Mouse (Mus musculus) thymus, postnatal 25 days (tissue): ENCODE data around the gene Spata9.
A peak's percentile ranks its signal among the peaks of the same experiment; 100 is the strongest.
"Not testable (repeated sequence)": the region's sequence is repeated elsewhere in the genome, so short reads cannot be mapped to it uniquely, and the experiment has no call there.

Experiments used
- DNase-seq: peaks from one replicate; pipeline ENCODE4 v3.0.0; 2022

Gene Spata9

DNA sequence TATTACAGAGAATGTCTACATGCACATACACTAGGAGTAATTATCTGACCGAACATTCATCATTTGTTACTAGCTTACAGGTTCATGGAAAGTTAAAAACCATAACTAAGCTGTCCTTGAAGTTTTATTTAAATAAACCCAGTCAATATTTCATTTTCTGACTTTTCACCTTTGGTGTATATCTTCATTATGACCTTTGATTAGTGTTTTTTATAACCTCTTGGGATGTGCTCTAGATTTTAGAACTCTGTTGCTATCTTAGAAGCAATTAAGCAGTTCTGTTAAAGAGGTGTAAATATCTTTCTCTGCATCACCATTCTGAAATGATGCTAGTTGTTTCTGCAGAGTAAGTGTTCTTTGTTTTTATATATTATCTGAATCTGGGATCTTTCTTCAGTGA is at the start of gene Spata9:
Spata9 (plus strand) TSS at position 301 of the 400 bp plus-strand sequence.
- no peak for DNase-seq

- DNase-seq, result no peak
Measured at GRCm38 (mm10) chr13:75927951-75928350, 39.0 kb upstream of the Spata9 start.

DNA sequence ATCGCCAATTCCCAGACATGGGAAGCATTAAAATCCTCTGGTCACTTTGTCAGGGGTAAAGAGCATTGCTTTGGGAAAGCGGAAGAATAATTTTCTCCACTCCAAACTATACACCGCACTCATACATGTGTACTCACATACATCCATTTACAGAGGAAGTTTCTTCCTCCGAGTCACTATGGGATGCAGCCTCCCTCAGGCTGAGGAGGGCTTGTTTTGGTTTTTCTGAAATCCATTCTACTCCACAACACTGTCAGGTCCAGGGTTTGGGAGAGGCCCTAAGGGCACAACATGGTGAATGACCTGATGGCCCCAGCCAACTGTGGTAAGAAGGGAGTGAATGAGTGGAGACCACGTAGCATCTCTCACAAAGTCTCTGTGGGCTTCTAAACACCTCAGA is 37.9 kb upstream of the Spata9 start:
- not testable (repeated sequence) for DNase-seq

DNA sequence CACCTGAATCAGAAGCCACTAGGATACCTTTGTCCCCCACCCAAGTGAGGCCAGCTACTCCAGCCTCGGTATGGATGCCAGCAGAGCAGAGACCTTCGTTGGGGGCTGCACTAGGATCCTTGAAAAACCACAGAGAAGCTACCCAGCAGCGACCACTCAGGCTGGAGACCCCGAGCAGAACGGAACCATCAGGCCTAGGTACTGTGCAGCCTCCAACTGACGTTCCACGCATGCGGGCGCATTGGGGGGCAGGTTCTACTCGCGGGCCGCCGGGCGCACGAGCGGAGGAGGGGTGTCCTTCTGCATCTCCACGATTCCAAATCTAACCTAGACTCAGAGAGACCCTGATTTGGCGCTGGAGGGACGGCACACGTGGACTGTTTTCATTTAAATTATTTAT is 36.9 kb upstream of the Spata9 start:
- DNase-seq, result no peak

GRCm38 (mm10) chr13:75930660-75931059 is 36.3 kb upstream of the Spata9 start:
- DNase-seq, result no peak

DNA sequence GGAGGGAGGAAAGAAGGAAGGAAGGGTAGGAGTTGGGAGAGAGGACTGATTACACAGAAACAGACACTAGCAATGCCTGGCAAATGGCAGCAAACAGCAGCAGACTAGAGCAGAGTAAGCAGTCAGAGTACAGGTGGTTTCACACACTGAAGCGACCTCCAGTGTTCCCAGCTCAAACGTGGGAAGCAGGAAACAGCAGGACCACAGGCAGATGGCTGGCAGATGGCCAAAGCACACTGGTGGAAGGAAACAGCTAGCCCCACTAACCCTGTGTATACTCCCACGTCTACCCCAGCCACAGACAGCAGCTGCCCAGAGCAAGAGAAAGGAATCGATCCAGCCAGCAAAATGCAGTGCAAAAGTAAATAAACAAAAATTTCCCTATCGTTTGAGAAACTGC is 35.9 kb upstream of the Spata9 start:
- no peak for DNase-seq

GRCm38 (mm10) chr13:75933287-75933686 is 33.7 kb upstream of the Spata9 start:
- DNase-seq, result no peak

DNA sequence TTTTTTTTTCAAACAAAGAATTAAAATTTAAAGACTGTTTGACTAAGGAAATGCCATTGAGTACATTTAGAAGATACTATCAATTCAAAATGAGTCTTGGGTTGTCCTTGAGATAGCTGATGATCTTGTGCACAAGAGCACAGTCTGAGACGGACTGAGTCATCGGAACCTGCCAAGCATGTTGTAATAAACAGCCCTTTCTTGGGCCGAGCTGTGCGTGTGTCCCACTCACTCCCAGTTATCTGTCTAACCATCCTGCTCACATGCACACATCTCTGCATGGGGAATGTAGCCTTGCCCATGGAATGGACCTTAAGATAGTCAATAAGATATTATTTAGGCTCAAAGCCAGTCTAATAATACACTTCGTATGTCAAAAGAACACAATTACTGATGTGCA is 28.1 kb upstream of the Spata9 start:
- DNase-seq, result no peak

DNA sequence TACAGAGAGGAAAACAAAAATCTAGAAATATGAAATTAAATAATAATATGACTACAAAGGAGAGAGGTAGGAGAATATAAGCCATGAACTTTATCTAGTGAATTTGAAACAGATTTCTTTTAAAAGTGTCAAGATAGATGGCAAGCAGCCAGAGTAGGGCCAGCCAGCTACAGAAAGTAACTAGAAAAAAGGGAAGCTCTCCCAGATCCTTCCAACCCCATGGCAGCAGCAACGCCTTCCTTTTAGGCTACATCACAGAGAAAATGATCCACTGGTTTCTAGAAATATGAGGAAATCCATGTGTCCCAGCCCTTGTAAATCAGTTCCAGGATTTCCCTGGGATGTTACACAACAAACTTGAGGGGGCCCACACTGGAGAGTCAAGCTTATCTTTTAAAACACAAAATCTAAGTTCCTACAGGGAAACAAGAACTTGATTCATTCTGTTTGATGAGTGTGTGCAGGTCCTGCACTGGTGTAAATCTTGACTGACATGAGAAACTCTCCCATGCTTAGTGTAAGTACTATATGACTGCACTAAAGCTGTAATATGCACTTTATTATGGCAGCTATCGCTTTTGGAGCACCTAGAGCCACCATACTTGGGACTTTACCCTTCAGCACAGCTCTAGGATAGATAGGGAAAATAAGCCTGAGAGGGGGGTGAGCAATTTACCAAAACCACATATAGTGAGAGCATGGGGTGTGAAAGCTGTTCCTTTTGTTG is 26.0 kb upstream of the Spata9 start:
- DNase-seq, result no peak

DNA sequence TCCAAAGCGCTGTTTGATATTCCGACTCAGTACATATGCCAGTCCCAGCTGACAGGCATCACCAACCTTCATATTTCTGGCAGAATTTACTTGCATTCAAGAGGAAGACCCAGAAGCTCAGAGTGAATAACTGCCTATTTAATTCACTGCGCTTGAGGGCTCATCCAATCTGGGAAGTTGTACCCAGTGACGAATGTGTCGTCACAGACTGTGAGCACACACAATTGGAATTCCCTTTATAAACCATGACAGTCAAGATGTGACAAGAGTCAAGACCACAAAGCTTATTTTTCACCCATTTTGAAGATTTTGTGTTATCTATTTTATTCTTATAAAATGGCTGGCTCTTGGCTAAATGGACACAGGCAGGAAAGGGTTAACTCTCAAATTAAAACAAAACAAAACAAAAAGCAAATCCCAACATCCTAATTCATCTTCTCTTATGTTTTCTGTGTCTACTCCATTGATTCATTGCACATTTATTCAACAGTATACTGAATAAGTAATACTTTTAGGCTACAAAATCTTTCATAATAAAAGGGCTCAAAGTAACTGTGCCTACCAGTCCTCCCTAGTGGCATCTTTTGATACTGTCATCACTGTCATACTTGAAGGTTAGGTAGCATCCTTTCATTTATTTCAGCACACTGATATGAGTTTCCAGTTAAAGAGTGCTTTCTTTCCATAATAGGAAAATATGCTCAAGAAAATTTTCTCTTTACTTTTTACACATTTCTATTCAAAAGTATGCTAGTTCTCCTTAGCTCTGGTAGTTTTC is 25.2 kb upstream of the Spata9 start:
- no peak for DNase-seq

GRCm38 (mm10) chr13:75942731-75943130 is 24.2 kb upstream of the Spata9 start:
- no peak for DNase-seq

DNA sequence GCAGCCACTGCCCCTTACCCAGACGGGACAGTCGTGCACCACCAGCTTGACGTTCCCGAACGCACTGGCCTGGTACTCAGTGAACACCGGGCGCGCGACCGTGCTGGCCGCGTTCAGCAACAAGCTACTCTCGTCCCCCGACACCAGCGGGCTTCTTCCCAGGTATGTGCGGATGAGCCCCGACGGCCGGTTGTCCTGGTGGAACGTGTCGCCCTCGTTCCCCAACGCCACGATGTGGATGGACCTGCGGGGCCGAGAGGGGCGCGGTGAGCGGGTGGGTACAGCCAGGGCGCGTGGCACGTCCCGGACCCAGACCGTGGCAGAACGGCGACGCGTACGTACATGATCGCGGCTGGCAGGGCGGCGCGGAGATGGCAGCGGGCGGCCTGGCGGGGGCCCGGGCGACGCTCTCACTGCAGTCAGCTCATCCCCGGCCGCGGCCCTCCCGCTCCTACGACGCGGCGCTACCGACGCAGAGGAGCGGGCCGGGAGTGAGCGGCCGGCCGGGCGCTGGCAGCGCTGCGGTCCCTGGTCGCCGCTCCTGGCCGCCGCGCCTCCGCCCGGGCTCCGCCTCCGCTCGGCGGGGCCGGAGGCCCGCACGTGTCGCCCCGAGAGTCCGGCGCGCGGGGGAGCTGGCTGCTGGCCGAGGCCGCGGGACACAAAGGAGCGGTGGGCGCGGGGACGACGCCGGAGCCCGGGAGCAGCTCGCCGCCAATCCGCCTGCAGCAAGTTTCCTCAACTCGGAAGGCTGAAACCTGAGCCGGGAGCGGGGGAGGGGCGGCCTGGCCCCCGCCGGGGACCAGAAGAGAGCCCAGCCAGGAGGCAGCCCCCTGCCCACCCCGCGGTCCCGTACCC is 23.5 kb upstream of the Spata9 start, which contains the start of gene Rhobtb3:
Rhobtb3 (minus strand) TSS at position 737 of the 855 bp plus-strand sequence.
- peak; percentile 37 for DNase-seq

DNA sequence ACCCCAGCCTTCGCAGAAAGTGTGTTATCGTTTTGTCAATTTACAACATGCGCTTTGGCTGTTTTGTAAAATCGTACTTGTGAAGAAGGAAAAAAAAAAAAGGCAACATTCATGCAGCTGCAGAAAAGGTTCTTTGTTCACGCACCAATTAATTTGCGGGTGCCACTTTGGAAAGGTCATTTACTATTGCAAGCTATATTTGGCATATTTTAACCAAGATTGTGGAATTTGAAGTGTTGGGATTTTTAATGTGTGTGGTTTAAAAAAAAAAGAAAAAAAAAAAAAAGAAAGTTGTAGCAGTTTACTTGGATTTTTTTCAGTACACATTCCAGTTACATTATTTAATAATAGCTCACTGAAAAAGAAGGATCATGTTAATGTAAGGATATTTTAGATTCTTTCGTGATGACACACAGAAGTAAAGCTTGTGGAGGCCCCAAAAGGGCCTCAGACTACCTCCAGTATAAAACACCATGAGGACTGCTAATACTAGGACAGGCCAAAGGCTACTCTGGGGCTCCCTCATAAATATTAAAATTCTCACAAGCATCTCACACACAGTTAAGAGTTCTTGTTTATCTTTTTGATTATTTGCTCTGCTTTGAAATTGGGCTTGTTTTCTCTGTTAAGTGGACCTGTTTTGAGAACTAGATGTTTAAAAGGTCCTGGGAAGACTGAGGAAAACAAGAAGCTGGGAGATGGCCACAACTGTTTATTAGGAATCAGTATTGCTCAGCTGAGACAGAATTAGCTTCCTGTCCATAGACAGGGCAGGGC is 22.7 kb upstream of the Spata9 start:
- no peak for DNase-seq

DNA sequence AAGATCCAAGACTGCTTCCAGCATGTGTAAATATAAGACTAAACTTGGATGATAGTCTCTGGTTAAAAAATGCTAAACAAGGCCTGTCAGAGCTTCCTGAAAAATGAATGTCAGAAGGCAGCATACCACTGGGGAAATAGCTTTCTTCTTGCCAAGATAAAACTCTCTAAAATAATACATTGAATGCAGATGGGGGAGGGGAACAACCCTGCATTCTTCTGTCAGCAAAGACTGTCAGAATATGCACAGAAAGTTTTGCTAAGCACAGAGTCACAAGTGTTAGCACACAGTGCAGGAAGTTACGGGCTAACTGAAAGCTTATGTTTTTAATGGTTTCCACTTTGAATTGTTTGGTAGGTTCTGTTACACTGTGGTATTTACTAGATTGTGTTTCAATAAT is 16.7 kb upstream of the Spata9 start:
- no peak for DNase-seq

DNA sequence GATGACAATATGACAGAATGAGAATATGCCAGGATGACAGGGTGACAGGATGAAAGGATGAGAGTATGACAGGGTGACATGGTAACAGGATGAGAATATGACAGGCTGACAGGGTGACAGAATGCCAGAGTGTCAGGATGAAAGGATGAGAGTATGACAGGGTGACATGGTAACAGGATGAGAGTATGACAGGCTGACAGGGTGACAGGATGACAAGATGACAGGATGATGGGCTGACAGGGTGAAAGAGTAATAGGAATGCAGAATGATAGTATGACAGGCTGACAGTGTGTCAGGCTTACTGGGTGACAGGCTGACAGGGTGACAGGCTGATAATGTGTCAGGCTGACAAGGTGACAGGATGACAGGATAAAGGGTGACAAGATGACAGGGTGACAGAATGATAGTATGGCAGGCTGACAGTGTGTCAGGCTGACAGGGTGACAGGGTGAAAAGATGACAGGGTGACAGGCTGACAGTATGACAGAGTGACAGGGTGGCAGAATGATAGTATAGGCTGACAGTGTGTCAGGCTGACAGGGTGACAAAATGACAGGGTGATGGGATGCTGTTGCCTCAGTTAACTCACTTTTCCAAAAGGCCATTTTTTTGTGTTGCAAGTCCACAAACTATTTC is 11.5 kb upstream of the Spata9 start:
- DNase-seq, result no peak

DNA sequence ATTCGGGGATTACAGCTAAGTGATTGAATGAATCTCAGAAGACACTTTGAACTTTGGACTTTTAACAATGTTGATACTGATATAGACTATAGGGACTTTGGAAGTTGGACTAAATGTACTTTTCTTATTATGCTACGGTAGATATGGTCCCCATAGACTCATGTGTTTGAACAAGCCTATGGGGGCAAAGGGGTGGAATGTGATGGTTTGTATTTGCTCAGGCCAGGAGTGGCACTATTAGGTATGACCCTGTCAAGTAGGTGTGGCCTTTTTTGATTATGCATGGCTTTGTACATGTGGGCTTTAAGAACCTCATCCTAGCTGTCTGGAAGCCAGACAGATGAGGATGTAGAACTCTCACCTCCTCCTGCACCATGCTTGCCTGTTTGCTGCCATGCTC is 7.5 kb downstream of the Spata9 start:
- DNase-seq, result no peak

DNA sequence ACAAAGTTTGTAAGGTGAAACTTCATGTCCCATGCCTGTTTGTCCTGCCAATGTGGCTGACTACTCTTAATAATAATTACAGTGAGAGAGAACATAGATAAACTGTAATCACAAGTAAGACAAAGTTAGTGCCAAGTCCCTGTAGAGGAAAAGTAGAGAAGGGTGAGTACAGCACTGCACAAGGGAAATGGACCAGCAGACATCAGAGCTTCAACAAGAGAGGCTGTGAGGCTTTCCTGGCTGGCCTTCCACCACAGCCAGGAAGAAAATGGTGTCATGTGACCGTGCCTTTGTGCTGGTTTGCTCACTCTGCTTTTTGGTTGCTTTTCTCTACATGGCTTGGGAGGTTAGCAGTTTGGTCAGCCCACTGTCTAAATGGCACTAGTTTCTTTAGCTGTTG is 8.7 kb downstream of the Spata9 start:
- DNase-seq, result no peak

- no peak for DNase-seq
Measured at GRCm38 (mm10) chr13:75976218-75976617, 9.3 kb downstream of the Spata9 start.

GRCm38 (mm10) chr13:75976649-75977048 is 9.7 kb downstream of the Spata9 start:
- DNase-seq, result no peak

DNA sequence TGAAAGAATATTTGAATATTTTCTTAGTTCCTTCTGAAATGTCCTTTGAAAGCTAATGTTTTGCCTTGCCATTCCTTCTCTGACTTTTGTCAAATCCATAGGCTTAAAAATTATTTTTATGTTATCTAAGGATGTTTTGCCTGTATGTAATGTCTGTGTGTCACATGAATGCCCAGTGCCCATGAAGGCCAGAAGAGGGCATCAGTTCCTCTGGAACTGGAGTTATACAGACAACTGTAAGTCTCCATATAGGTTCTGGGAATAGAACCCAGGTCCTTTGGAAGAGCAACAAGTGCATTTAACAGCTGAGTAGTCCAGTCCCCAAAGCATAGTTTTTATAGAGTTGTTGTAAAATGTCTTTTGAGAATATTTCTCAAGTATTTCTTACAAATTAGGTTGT is 15.0 kb downstream of the Spata9 start:
- DNase-seq, result peak; percentile 22

DNA sequence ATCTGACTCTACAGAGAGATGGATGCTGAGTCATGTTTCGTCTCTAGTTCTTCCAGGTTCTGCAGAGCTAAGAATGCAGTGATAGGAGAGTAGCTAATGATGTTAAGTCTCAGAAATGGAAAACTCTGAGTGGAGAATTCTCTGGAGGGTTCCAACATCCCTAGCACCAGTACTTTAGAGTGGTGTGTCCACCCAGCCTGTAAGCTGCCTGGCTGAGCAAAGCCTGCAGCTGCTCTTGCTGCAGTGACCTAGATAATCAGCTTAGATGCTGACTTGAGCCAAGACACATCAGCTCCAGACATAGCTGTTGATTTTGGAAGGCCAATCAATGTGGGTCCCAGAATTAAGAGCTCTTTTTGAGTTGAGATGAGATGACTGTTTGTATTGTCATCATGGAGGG is 21.1 kb downstream of the Spata9 start:
- no peak for DNase-seq
